In genomic region chr10:70598516-70599125, GRCm38 (mm10) we compare ENCODE assay signal across 7 mouse cellular contexts. TPM values are rescaled to one million over a fixed set of nuclear protein-coding genes. Genes with fewer than 3 reads are reported as not detected.
DNase-seq lines count a peak whose midpoint lies in the region; ATAC-seq and TF ChIP-seq lines count a peak whose summit lies in the region.

No protein-coding gene starts in this region.

- no peak for TF ChIP-seq CTCF in Patski (IDR thresholded peaks at IDR 0.05)
- TF ChIP-seq CTCF in embryonic fibroblast, embryonic 13.5 days (IDR thresholded peaks at IDR 0.05; ENCODE audit: borderline replicate concordance, insufficient read depth, low read length): no peak
- no peak for TF ChIP-seq CTCF in stomach, postnatal 0 days (IDR thresholded peaks at IDR 0.05; ENCODE audit: low read depth)

- H3K4me3 ChIP-seq in ES-E14 (ENCODE audit: insufficient read depth in 1 of 2, low read depth in 1 of 2, low read length in 2 of 2, poor library complexity in 1 of 2, severe bottlenecking in 1 of 2): peak overlapping the region; percentile 77 to 95
- peak overlapping the region; percentile 48 for H3K4me3 ChIP-seq in embryonic fibroblast, embryonic 13.5 days (ENCODE audit: insufficient read depth, low read length)
- peak overlapping the region; percentile 51 for H3K4me3 ChIP-seq in hindbrain, embryonic 14.5 days (replicated peaks; ENCODE audit: low read length)
- peak overlapping the region; percentile 80 for H3K4me3 ChIP-seq in midbrain, embryonic 13.5 days (replicated peaks)
- peak overlapping the region; percentile 60 for H3K4me3 ChIP-seq in stomach, postnatal 0 days (ENCODE audit: low read depth, low read length)

- CTCF ChIA-PET in Patski (lab: Charles Lee): interaction anchor here (1.0 to 6.8 kb wide), 2 partner anchors 14 to 216 kb away, joined by 3 to 38 read pairs; no protein-coding TSS in a partner anchor

- peak overlapping the region; percentile 81 for H3K4me2 ChIP-seq in hindbrain, embryonic 14.5 days (replicated peaks)
- H3K4me2 ChIP-seq in midbrain, embryonic 13.5 days (replicated peaks): peak overlapping the region; percentile 88
- peak overlapping the region; percentile 91 for H3K4me2 ChIP-seq in stomach, postnatal 0 days (replicated peaks; ENCODE audit: low read depth)

- no peak for TF ChIP-seq EP300 in stomach, postnatal 0 days (optimal IDR thresholded peaks at IDR 0.05)

- in situ Hi-C loops in ES-E14 (cut with MboI; ENCODE audit: low sequenced_read_pairs in 2 of 2, unreplicated experiment in 2 of 2): no loop called here
- in situ Hi-C loops in Patski (cut with MboI; ENCODE audit: low pct_unique_long_range_greater_than_20kb): loop anchor here (25.0 kb wide), 1 partner anchor 614 kb away; no protein-coding TSS in a partner anchor

- no peaks in the 10 kb centered on the region for H3K9me3 ChIP-seq in ES-E14 (ENCODE audit: control insufficient read depth, insufficient read depth, low read depth, low read length)
- no peaks in the 10 kb centered on the region for H3K9me3 ChIP-seq in hindbrain, embryonic 14.5 days (ENCODE audit: control insufficient read depth, low read length)
- no peaks in the 10 kb centered on the region for H3K9me3 ChIP-seq in midbrain, embryonic 13.5 days
- no peaks in the 10 kb centered on the region for H3K9me3 ChIP-seq in stomach, postnatal 0 days (ENCODE audit: control insufficient read depth, low read length)

- peak overlapping the region; percentile 37; the same call in 1 of the 2 replicates for H3K27ac ChIP-seq in ES-E14 (ENCODE audit: insufficient read depth, low read depth, low read length, poor library complexity, severe bottlenecking)
- H3K27ac ChIP-seq in embryonic fibroblast, embryonic 13.5 days (ENCODE audit: insufficient read depth, low read length): no peak overlapping the region
- peak overlapping the region; percentile 89 for H3K27ac ChIP-seq in hindbrain, embryonic 14.5 days
- peak overlapping the region; percentile 97 for H3K27ac ChIP-seq in midbrain, embryonic 13.5 days
- no peak overlapping the region for H3K27ac ChIP-seq in stomach, postnatal 0 days (replicated peaks)

- DNase-seq in ES-E14 (ENCODE audit: low read depth, low spot score) (peak; percentile 13), Patski (ENCODE audit: low read depth, low spot score) (no peak)
- DNase-seq in hindbrain, embryonic 14.5 days (ENCODE audit: low spot score): peak; percentile 56
- DNase-seq in left cerebral cortex, adult 8-10 months (ENCODE audit: low spot score in 2 of 2): peak; percentile 18 to 61
- DNase-seq in stomach, postnatal 0 days (ENCODE audit: low spot score): peak; percentile 49

- peak; percentile 44 for ATAC-seq in Patski
- ATAC-seq in hindbrain, embryonic 14.5 days (ENCODE audit: low FRiP score): peak; percentile 67
- ATAC-seq in midbrain, embryonic 13.5 days: peak; percentile 72
- peak; percentile 28; the same call in 1 of the 2 replicates for ATAC-seq in stomach, postnatal 0 days (ENCODE audit: low FRiP score, low TSS enrichment)

- no peak for TF ChIP-seq POLR2A in embryonic fibroblast, embryonic 13.5 days (IDR thresholded peaks at IDR 0.05; ENCODE audit: low read depth, low read length)

- H3K27me3 ChIP-seq in Patski: peaks cover 9% of the 10 kb centered on the region
- no peaks in the 10 kb centered on the region for H3K27me3 ChIP-seq in hindbrain, embryonic 14.5 days (ENCODE audit: control insufficient read depth, insufficient read depth, low read length)
- no peaks in the 10 kb centered on the region for H3K27me3 ChIP-seq in midbrain, embryonic 13.5 days
- H3K27me3 ChIP-seq in stomach, postnatal 0 days (ENCODE audit: control insufficient read depth, insufficient read depth, low read length): peaks cover 7% of the 10 kb centered on the region; the same call in 1 of the 2 replicates

- peaks cover 0 to 2% of the 10 kb centered on the region in 2 experiments; a peak in 1 of 4 replicates for H3K4me1 ChIP-seq in ES-E14 (ENCODE audit: control insufficient read depth in 2 of 2, insufficient read depth in 2 of 2, low read length in 2 of 2, poor library complexity in 1 of 2)
- H3K4me1 ChIP-seq in embryonic fibroblast, embryonic 13.5 days (ENCODE audit: control insufficient read depth, insufficient read depth, low read length): no peaks in the 10 kb centered on the region; the same call in 1 of the 2 replicates
- peaks cover 20% of the 10 kb centered on the region for H3K4me1 ChIP-seq in hindbrain, embryonic 14.5 days (replicated peaks; ENCODE audit: control insufficient read depth, insufficient read depth, low read length)
- H3K4me1 ChIP-seq in midbrain, embryonic 13.5 days (replicated peaks): peaks cover 17% of the 10 kb centered on the region
- H3K4me1 ChIP-seq in stomach, postnatal 0 days (replicated peaks; ENCODE audit: control insufficient read depth, insufficient read depth): no peaks in the 10 kb centered on the region

- under 1% methylated on average over 48 of the region's 48 CpGs for WGBS in hindbrain, embryonic 14.5 days
- under 1% methylated on average over 48 of the region's 48 CpGs for WGBS in midbrain, embryonic 13.5 days
- WGBS in stomach, postnatal 0 days: under 1% methylated on average over 47 of the region's 48 CpGs

- POLR2A ChIA-PET in Patski (lab: Charles Lee): interaction anchor here (1.1 to 1.7 kb wide), 2 partner anchors 37 to 44 kb away, joined by 3 read pairs; no protein-coding TSS in a partner anchor

- peak overlapping the region; percentile 69 for H3K9ac ChIP-seq in ES-E14 (ENCODE audit: insufficient read depth, low read depth, low read length, poor library complexity, severe bottlenecking)
- H3K9ac ChIP-seq in hindbrain, embryonic 14.5 days: peak overlapping the region; percentile 77
- peak overlapping the region; percentile 92 for H3K9ac ChIP-seq in midbrain, embryonic 13.5 days (replicated peaks)
- peak overlapping the region; percentile 18 for H3K9ac ChIP-seq in stomach, postnatal 0 days (ENCODE audit: low read length)

- H3K36me3 ChIP-seq in ES-E14 (ENCODE audit: control insufficient read depth, insufficient read depth, low read length, poor library complexity, severe bottlenecking): no peaks in the 10 kb centered on the region
- H3K36me3 ChIP-seq in hindbrain, embryonic 14.5 days (replicated peaks; ENCODE audit: control insufficient read depth, insufficient read depth): no peaks in the 10 kb centered on the region
- H3K36me3 ChIP-seq in midbrain, embryonic 13.5 days: no peaks in the 10 kb centered on the region
- no peaks in the 10 kb centered on the region for H3K36me3 ChIP-seq in stomach, postnatal 0 days (ENCODE audit: control insufficient read depth, insufficient read depth, low read length)

TF ChIP-seq in ES-E14, 5 proteins besides CTCF, POLR2A, EP300 and RAD21:
- TF ChIP-seq CHD2 (IDR thresholded peaks at IDR 0.05; ENCODE audit: low read depth, low read length): no peak
- TF ChIP-seq MAFK (IDR thresholded peaks at IDR 0.05; ENCODE audit: insufficient read depth, low read depth, low read length): no peak
- no peak; the same call in 1 of the 2 replicates for TF ChIP-seq HCFC1 (IDR thresholded peaks at IDR 0.05; ENCODE audit: borderline replicate concordance, insufficient read depth, low read length)
- TF ChIP-seq ZC3H11A (IDR thresholded peaks at IDR 0.05; ENCODE audit: borderline replicate concordance, low read depth, low read length): no peak
- no peak for TF ChIP-seq ZNF384 (IDR thresholded peaks at IDR 0.05; ENCODE audit: low read depth, low read length)

RNA-seq across cellular contexts. Expression of gene Phyhipl, which starts 57.1 kb away (rescaled TPM):
- 1.5 and 3.0 TPM in 2 replicates for total RNA-seq in ES-E14 (2012; rRNA removed)
- polyA plus RNA-seq in Patski (2021): 36.7 TPM
- 0.63 TPM in 1 of 2 replicates, not detected in the other for polyA plus RNA-seq in embryonic fibroblast, embryonic 13.5 days (2011; ENCODE audit: insufficient read length, low read depth, missing spikeins)
- 287 and 318 TPM in 2 replicates for polyA plus RNA-seq in hindbrain, embryonic 14.5 days (2014; fragmentation: Nextera tagmentation; extraction: Ambion mirVana)
- total RNA-seq in left cerebral cortex, adult 8-10 months (2022): 100 to 1,000 TPM; 214 to 245 (median 220) TPM
- polyA plus RNA-seq in midbrain, embryonic 13.5 days (2015; fragmentation: Nextera tagmentation; extraction: Ambion mirVana): 162 and 174 TPM in 2 replicates
- 3.5 and 4.2 TPM in 2 replicates for polyA plus RNA-seq in stomach, postnatal 0 days (2015; fragmentation: Nextera tagmentation; extraction: Ambion mirVana)

Comparison
In these comparisons a context has a peak if more than half of its experiments do, and no peak if none do; other contexts are left out.
1. H3K27ac ChIP-seq: peak in ES-E14 (single experiment), hindbrain, embryonic 14.5 days (single experiment) and midbrain, embryonic 13.5 days (single experiment); none in embryonic fibroblast, embryonic 13.5 days (single experiment) and stomach, postnatal 0 days (single experiment).
2. H3K9ac ChIP-seq: peak in every context shown above with its lines; median percentile 92 in midbrain, embryonic 13.5 days; 77 in hindbrain, embryonic 14.5 days; 69 in ES-E14; 18 in stomach, postnatal 0 days.
3. Peak in every context shown above with its lines, with median percentiles within 50 percentile points of each other: H3K4me3 ChIP-seq, ATAC-seq and H3K4me2 ChIP-seq.